Mouse (Mus musculus) lung, postnatal 0 days (tissue): ENCODE results near the gene Dnah7c.
"Not testable (repeated sequence)": the region's sequence is repeated elsewhere in the genome, so short reads cannot be mapped to it uniquely, and the experiment has no call there.

ENCODE experiments used
- CTCF ChIP-seq: IDR thresholded peaks from 2 replicates; pipeline ENCODE4 v1.5.1; 2016; ENCODE audit warnings: antibody characterized with exemption, mild to moderate bottlenecking
- EP300 ChIP-seq: IDR thresholded peaks from 2 replicates; pipeline ENCODE4 v1.6.1; 2016; ENCODE audit warnings: antibody characterized with exemption, mild to moderate bottlenecking, control low read depth

GRCm38 (mm10) chr1:46652721-46653120, 227.3 kb downstream of the Dnah7c start:
- TF ChIP-seq CTCF, EP300: not testable (repeated sequence)
